Mouse (Mus musculus): Measurements from ENCODE around the gene Olfr1442. TPM values are rescaled to one million over a fixed set of nuclear protein-coding genes. Genes with fewer than 3 reads are reported as not detected.
"Not testable (repeated sequence)": the region's sequence is repeated elsewhere in the genome, so short reads cannot be mapped to it uniquely, and the experiment has no call there.

Olfr1442 gene
- total RNA-seq, 1 experiment from 2014 or later, result not detected

- ATAC-seq (replicated peaks in 1 of 2; ENCODE audit: insufficient read depth in 1 of 2, low FRiP score in 2 of 2, low TSS enrichment in 1 of 2, low read depth in 1 of 2, poor library complexity in 2 of 2, severe bottlenecking in 2 of 2), result not testable (repeated sequence)
Measured at GRCm38 (mm10) chr19:12721596-12721995, 51.4 kb downstream of the Olfr1442 start.

- peak; percentile 48 to 71; a peak in 2 of 4 replicates for ATAC-seq (replicated peaks in 1 of 2; ENCODE audit: insufficient read depth in 1 of 2, low FRiP score in 2 of 2, low TSS enrichment in 1 of 2, low read depth in 1 of 2, poor library complexity in 2 of 2, severe bottlenecking in 2 of 2)
Measured at GRCm38 (mm10) chr19:12722308-12722707, 52.1 kb downstream of the Olfr1442 start.

- ATAC-seq (replicated peaks in 1 of 2; ENCODE audit: insufficient read depth in 1 of 2, low FRiP score in 2 of 2, low TSS enrichment in 1 of 2, low read depth in 1 of 2, poor library complexity in 2 of 2, severe bottlenecking in 2 of 2), result no peak
Measured at GRCm38 (mm10) chr19:12725851-12726250, 55.6 kb downstream of the Olfr1442 start.

Other genes starting within 250 kb of the Olfr1442 start
- not detected in 2 replicates for gene Pfpl, start 242.5 kb upstream of the Olfr1442 start, total RNA-seq (2017)
- gene Mpeg1, start 209.7 kb upstream of the Olfr1442 start, total RNA-seq (2017), result 15.1 and 28.2 TPM in 2 replicates
- 5.3 and 8.2 TPM in 2 replicates for gene Dtx4, start 169.0 kb upstream of the Olfr1442 start, total RNA-seq (2017)
- 161 and 174 TPM in 2 replicates for gene Fam111a, start 124.7 kb upstream of the Olfr1442 start, total RNA-seq (2017)
- not detected in 2 replicates for gene Gm4952, start 70.5 kb upstream of the Olfr1442 start, total RNA-seq (2017)
- gene Glyat, start 37.1 kb upstream of the Olfr1442 start, total RNA-seq (2017), result not detected in 2 replicates
- gene Olfr1443, start 7.7 kb downstream of the Olfr1442 start, total RNA-seq (2017), result not detected in 2 replicates
- not detected in 2 replicates for gene Keg1, start 25.3 kb downstream of the Olfr1442 start, total RNA-seq (2017)
- 0.63 and 1.1 TPM in 2 replicates for gene Cntf, start 95.2 kb downstream of the Olfr1442 start, total RNA-seq (2017)
- 112 and 128 TPM in 2 replicates for gene Zfp91, start 125.7 kb downstream of the Olfr1442 start, total RNA-seq (2017)
- 4.4 and 5.2 TPM in 2 replicates for gene Lpxn, start 125.8 kb downstream of the Olfr1442 start, total RNA-seq (2017)
- not detected in 2 replicates for gene Gm5244, start 176.2 kb downstream of the Olfr1442 start, total RNA-seq (2017)
- not detected in 2 replicates for gene Olfr1444, start 186.8 kb downstream of the Olfr1442 start, total RNA-seq (2017)
- not detected in 2 replicates for gene Olfr1445, start 213.4 kb downstream of the Olfr1442 start, total RNA-seq (2017)
- not detected in 2 replicates for gene Olfr1446, start 223.1 kb downstream of the Olfr1442 start, total RNA-seq (2017)
- not detected in 2 replicates for gene Olfr1447, start 233.3 kb downstream of the Olfr1442 start, total RNA-seq (2017)